Comparison of ENCODE assay signal across 9 mouse cellular contexts in genomic region chr3:153501333-153501877, GRCm38 (mm10).
DNase-seq lines count a peak whose midpoint lies in the region; ATAC-seq and TF ChIP-seq lines count a peak whose summit lies in the region.
"Had no signal": no experiment of that assay in that cellular context is flagged by ENCODE, and none has a peak within 500 bp of the region (broad histone marks: within the 10 kb centered on the region; RNA-seq: fewer than 3 reads in every experiment).

No protein-coding gene starts in this region.

- no peak overlapping the region for H3K4me3 ChIP-seq in neural tube, embryonic 15.5 days (replicated peaks)
- no peak overlapping the region for H3K4me3 ChIP-seq in forebrain, embryonic 11.5 days (ENCODE audit: low read depth, low read length)
- no peak overlapping the region for H3K4me3 ChIP-seq in liver, adult 2 months (ENCODE audit: insufficient read depth, low read depth, low read length)
- H3K4me3 ChIP-seq: erythroblast, embryonic 14.5 days had no signal

- H3K27me3 ChIP-seq in neural tube, embryonic 15.5 days (replicated peaks), result no peaks in the 10 kb centered on the region
- no peaks in the 10 kb centered on the region for H3K27me3 ChIP-seq in forebrain, embryonic 11.5 days (ENCODE audit: control insufficient read depth, insufficient read depth, low read length)
- H3K27me3 ChIP-seq in liver, adult 2 months (ENCODE audit: control insufficient read depth, insufficient read depth, low read length), result no peaks in the 10 kb centered on the region

- no peak overlapping the region for H3K9ac ChIP-seq in neural tube, embryonic 15.5 days (replicated peaks)
- no peak overlapping the region for H3K9ac ChIP-seq in forebrain, embryonic 11.5 days (ENCODE audit: low read length)
- H3K9ac ChIP-seq in liver, adult 2 months (ENCODE audit: low read depth, low read length), result no peak overlapping the region

- ATAC-seq in neural tube, embryonic 15.5 days (ENCODE audit: low FRiP score), result no peak
- ATAC-seq in forebrain, embryonic 11.5 days (replicated peaks; ENCODE audit: low FRiP score), result peak; percentile 51; the same call in 1 of the 2 replicates

- 0 out of 2 replicates have a peak, but pooled peaks cover 2% of the 10 kb centered on the region for H3K4me1 ChIP-seq in neural tube, embryonic 15.5 days
- 0 out of 2 replicates have a peak, but pooled peaks cover 3% of the 10 kb centered on the region for H3K4me1 ChIP-seq in forebrain, embryonic 11.5 days (replicated peaks; ENCODE audit: control insufficient read depth, insufficient read depth, low read length)
- no peaks in the 10 kb centered on the region for H3K4me1 ChIP-seq in liver, adult 2 months (ENCODE audit: control insufficient read depth, insufficient read depth, low read length)

- no peaks in the 10 kb centered on the region for H3K9me3 ChIP-seq in neural tube, embryonic 15.5 days (replicated peaks)
- H3K9me3 ChIP-seq in forebrain, embryonic 11.5 days (ENCODE audit: control insufficient read depth, low read length), result no peaks in the 10 kb centered on the region

- no peak for TF ChIP-seq POLR2A in liver, adult 2 months (IDR thresholded peaks at IDR 0.05; ENCODE audit: extremely low read depth, insufficient read depth, low read length)

- peak; percentile 65 for TF ChIP-seq CTCF in liver, adult 2 months (IDR thresholded peaks at IDR 0.05; ENCODE audit: low read depth, low read length)

- H3K27ac ChIP-seq in neural tube, embryonic 15.5 days (replicated peaks), result no peak overlapping the region
- H3K27ac ChIP-seq in forebrain, embryonic 11.5 days (ENCODE audit: low read depth, low read length), result no peak overlapping the region
- no peak overlapping the region for H3K27ac ChIP-seq in liver, adult 2 months (replicated peaks; ENCODE audit: insufficient read depth, low read depth, low read length)

- DNase-seq in neural tube, embryonic 10.5 days (ENCODE audit: extremely low spot score, low spot score), result peak; percentile 64
- DNase-seq in c-Kit-negative CD71-positive TER-119-positive erythroid progenitor cells, embryonic 14.5 days (ENCODE audit: low read depth, low spot score), result peak; percentile 17
- DNase-seq in forebrain, embryonic 11.5 days (ENCODE audit: low spot score), result peak; percentile 85
- DNase-seq in kidney, adult 9 months, result peak; percentile 56
- DNase-seq in liver, adult 2 months (ENCODE audit: extremely low read depth, low read depth, low spot score), result no peak
- DNase-seq in retina, adult 2 months (ENCODE audit: low read depth, low spot score), result peak; percentile 20
- peak; percentile 50 for DNase-seq in thymus, postnatal 25 days

- WGBS in neural tube, embryonic 15.5 days, result 62% methylated on average over 3 of the region's 3 CpGs
- 59% methylated on average over 3 of the region's 3 CpGs for WGBS in forebrain, embryonic 11.5 days
- 66% methylated on average over 3 of the region's 3 CpGs for WGBS in liver, adult 2 months

- no peak overlapping the region for H3K4me2 ChIP-seq in neural tube, embryonic 15.5 days
- H3K4me2 ChIP-seq in forebrain, embryonic 11.5 days (ENCODE audit: low read depth, low read length, severe bottlenecking), result no peak overlapping the region

- H3K36me3 ChIP-seq in neural tube, embryonic 15.5 days, result no peaks in the 10 kb centered on the region
- H3K36me3 ChIP-seq in forebrain, embryonic 11.5 days (ENCODE audit: control insufficient read depth, insufficient read depth, low read length), result no peaks in the 10 kb centered on the region
- no peaks in the 10 kb centered on the region for H3K36me3 ChIP-seq in liver, adult 2 months (ENCODE audit: control insufficient read depth, insufficient read depth, low read length)

- H3K79me2 ChIP-seq in liver, adult 2 months (ENCODE audit: control insufficient read depth, insufficient read depth, low read length), result no peaks in the 10 kb centered on the region
